11 mouse cellular contexts compared by ENCODE assay signal in the genomic region with DNA sequence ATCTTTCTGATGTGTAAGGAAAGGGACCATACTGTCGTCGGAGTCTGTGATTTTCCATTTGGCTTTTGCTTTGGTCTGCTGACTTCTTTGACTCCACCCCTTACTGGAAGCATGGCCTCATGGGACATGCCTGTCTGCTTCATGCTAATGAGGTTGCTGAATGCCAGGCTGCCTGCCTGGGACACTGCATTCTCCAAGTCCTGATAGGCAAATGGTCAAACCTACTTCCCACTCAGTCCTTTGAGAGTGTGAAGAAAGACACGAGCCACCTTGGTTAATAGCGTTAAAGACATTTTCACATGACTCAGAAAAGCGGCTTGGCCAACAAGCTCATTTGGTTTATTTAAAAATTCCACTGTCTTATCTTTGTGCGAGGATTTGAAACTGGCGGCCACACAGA. TPM values are rescaled to one million over a fixed set of nuclear protein-coding genes. Genes with fewer than 3 reads are reported as not detected.
DNase-seq lines count a peak whose midpoint lies in the region; ATAC-seq and TF ChIP-seq lines count a peak whose summit lies in the region.
"Had no signal": no experiment of that assay in that cellular context is flagged by ENCODE, and none has a peak within 500 bp of the region (broad histone marks: within the 10 kb centered on the region; RNA-seq: fewer than 3 reads in every experiment).

No protein-coding gene starts in this region.

- peak; percentile 43 to 62 for DNase-seq in lung, adult 18-20 months
- no peak for DNase-seq in lung, adult 2 months
- DNase-seq in heart, postnatal 14 days, result peak; percentile 54 to 71
- peak; percentile 54 for DNase-seq in lung, postnatal 36 days
- DNase-seq in c-Kit-positive CD71-positive TER-119-positive erythroid progenitor cells, embryonic 14.5 days (ENCODE audit: low spot score), result no peak
- DNase-seq in stomach, postnatal 0 days (ENCODE audit: low spot score), result no peak
- DNase-seq: gastrocnemius, postnatal 10 days; liver, embryonic 13.5 days; thymus, postnatal 36 days had no signal

- H3K4me1 ChIP-seq in lung, adult 2 months (ENCODE audit: control insufficient read depth, insufficient read depth, low read length), result peaks cover 4% of the 10 kb centered on the region; the same call in 1 of the 2 replicates
- H3K4me1 ChIP-seq in embryonic fibroblast, embryonic 13.5 days (ENCODE audit: control insufficient read depth, insufficient read depth, low read length), result 0 out of 2 replicates have a peak, but pooled peaks cover 6% of the 10 kb centered on the region
- 0 out of 2 replicates have a peak, but pooled peaks cover 2% of the 10 kb centered on the region for H3K4me1 ChIP-seq in stomach, postnatal 0 days (replicated peaks; ENCODE audit: control insufficient read depth, insufficient read depth)
- H3K4me1 ChIP-seq: liver, embryonic 13.5 days had no signal

- TF ChIP-seq CTCF in lung, adult 2 months (IDR thresholded peaks at IDR 0.05; ENCODE audit: insufficient read depth, low read length), result no peak
- TF ChIP-seq CTCF in embryonic fibroblast, embryonic 13.5 days (IDR thresholded peaks at IDR 0.05; ENCODE audit: borderline replicate concordance, insufficient read depth, low read length), result no peak
- TF ChIP-seq CTCF in stomach, postnatal 0 days (IDR thresholded peaks at IDR 0.05; ENCODE audit: low read depth), result no peak

- H3K9me3 ChIP-seq in stomach, postnatal 0 days (ENCODE audit: control insufficient read depth, low read length), result no peaks in the 10 kb centered on the region
- H3K9me3 ChIP-seq: G1E; liver, embryonic 13.5 days had no signal

- peak overlapping the region; percentile 51; the same call in 1 of the 2 replicates for H3K27ac ChIP-seq in embryonic fibroblast, embryonic 13.5 days (ENCODE audit: insufficient read depth, low read length)
- no peak overlapping the region for H3K27ac ChIP-seq in stomach, postnatal 0 days (replicated peaks)
- H3K27ac ChIP-seq: liver, embryonic 13.5 days had no signal

- whole genome bisulfite sequencing in lung, adult 2 months, result 54% methylated on average over 7 of the region's 7 CpGs
- WGBS in stomach, postnatal 0 days, result 45% methylated on average over 7 of the region's 7 CpGs

- no peak overlapping the region for H3K4me2 ChIP-seq in stomach, postnatal 0 days (replicated peaks; ENCODE audit: low read depth)
- H3K4me2 ChIP-seq: liver, embryonic 13.5 days had no signal

- no peaks in the 10 kb centered on the region for H3K36me3 ChIP-seq in stomach, postnatal 0 days (ENCODE audit: control insufficient read depth, insufficient read depth, low read length)
- H3K36me3 ChIP-seq: G1E; liver, embryonic 13.5 days had no signal

- H3K4me3 ChIP-seq in lung, adult 2 months (replicated peaks; ENCODE audit: extremely low read depth, low read depth, low read length), result no peak overlapping the region
- no peak overlapping the region for H3K4me3 ChIP-seq in embryonic fibroblast, embryonic 13.5 days (ENCODE audit: insufficient read depth, low read length)
- no peak overlapping the region for H3K4me3 ChIP-seq in stomach, postnatal 0 days (ENCODE audit: low read depth, low read length)
- H3K4me3 ChIP-seq: liver, embryonic 13.5 days had no signal

- ATAC-seq in stomach, postnatal 0 days (ENCODE audit: low FRiP score, low TSS enrichment), result no peak; the same call in 1 of the 2 replicates

- intact Hi-C loops in heart, postnatal 14 days (cut with DNase I), result loop anchor here (5.0 kb wide), 2 partner anchors 37 to 43 kb away; partner anchors contain the start of gene Kcne4

- no peak for TF ChIP-seq EP300 in stomach, postnatal 0 days (optimal IDR thresholded peaks at IDR 0.05)

- no peak for TF ChIP-seq POLR2A in lung, adult 2 months (IDR thresholded peaks at IDR 0.05; ENCODE audit: borderline replicate concordance, extremely low read depth, low read depth, low read length)
- TF ChIP-seq POLR2A in embryonic fibroblast, embryonic 13.5 days (IDR thresholded peaks at IDR 0.05; ENCODE audit: low read depth, low read length), result no peak

- no peaks in the 10 kb centered on the region for H3K27me3 ChIP-seq in stomach, postnatal 0 days (ENCODE audit: control insufficient read depth, insufficient read depth, low read length)
- H3K27me3 ChIP-seq: liver, embryonic 13.5 days had no signal

- no peak overlapping the region for H3K9ac ChIP-seq in stomach, postnatal 0 days (ENCODE audit: low read length)
- H3K9ac ChIP-seq: liver, embryonic 13.5 days had no signal

RNA-seq across cellular contexts. Expression of gene Kcne4, which starts 43.5 kb away (rescaled TPM):
- 1.7 and 1.8 TPM in 2 replicates for polyA plus RNA-seq in lung, adult 2 months (2012; rRNA removed)
- 4.8 and 11.2 TPM in 2 replicates for polyA plus RNA-seq in embryonic fibroblast, embryonic 13.5 days (2011; ENCODE audit: insufficient read length, low read depth, missing spikeins)
- 1 to 10 TPM; 3.2 to 3.7 TPM for total RNA-seq in heart, postnatal 14 days (2021)
- polyA plus RNA-seq in stomach, postnatal 0 days (2015; fragmentation: Nextera tagmentation; extraction: Ambion mirVana), result 13.8 and 15.0 TPM in 2 replicates
- polyA plus RNA-seq: G1E had no signal

Comparison
In these comparisons a context has a peak if more than half of its experiments do, and no peak if none do; other contexts are left out.
1. DNase-seq: peak in lung, adult 18-20 months (2 of 2), heart, postnatal 14 days (2 of 2) and lung, postnatal 36 days (single experiment); none in lung, adult 2 months (single experiment), c-Kit-positive CD71-positive TER-119-positive erythroid progenitor cells, embryonic 14.5 days (single experiment) and stomach, postnatal 0 days (single experiment).